Mouse (Mus musculus) liver, postnatal 0 days (tissue): ENCODE results near the gene Pfkp.

Source experiments
- CTCF ChIP-seq: sonication (generic); IDR thresholded peaks from 2 replicates; pipeline ENCODE4 v1.5.1; 2016; ENCODE audit warnings: antibody characterized with exemption, low read depth
- EP300 ChIP-seq: IDR thresholded peaks from 2 replicates; pipeline ENCODE4 v1.6.1; 2016; ENCODE audit warnings: antibody characterized with exemption, low read depth, mild to moderate bottlenecking

DNA sequence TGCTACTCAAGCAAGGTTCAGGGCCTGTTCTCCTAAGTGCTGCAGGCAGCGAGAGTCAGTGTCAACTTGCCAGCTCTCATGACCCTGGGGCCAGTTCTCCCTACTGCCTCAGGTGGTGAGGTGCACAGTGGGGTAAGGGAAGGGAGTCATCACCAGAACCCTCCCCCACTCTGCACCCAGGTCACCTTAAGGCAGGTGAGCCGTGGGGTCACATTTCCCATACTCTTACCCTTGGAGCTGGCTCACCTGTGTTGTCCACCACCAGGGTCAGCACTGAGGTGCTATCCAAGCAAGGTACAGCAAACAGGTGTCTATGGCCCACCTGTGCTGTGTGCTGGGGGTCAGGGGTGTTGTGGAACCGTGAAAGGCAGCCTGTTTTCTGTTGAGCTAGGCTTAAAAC, 42.0 kb upstream of the Pfkp start:
- TF ChIP-seq CTCF (no peak), EP300 (no peak)
